Mouse (Mus musculus) megakaryocyte, embryonic 14.5 days (primary cell): Measurements from ENCODE around the gene Mrpl14.

Experiments used
- FLI1 ChIP-seq: IDR thresholded peaks from 2 replicates; pipeline ENCODE4 v1.6.1; 2012; ENCODE audit warnings: low read length, inconsistent platforms, mixed read lengths
- GATA1 ChIP-seq: IDR thresholded peaks from 3 replicates; pipeline ENCODE4 v1.6.1; 2012; ENCODE audit warnings: mixed read lengths, low read length, inconsistent platforms, borderline replicate concordance

DNA sequence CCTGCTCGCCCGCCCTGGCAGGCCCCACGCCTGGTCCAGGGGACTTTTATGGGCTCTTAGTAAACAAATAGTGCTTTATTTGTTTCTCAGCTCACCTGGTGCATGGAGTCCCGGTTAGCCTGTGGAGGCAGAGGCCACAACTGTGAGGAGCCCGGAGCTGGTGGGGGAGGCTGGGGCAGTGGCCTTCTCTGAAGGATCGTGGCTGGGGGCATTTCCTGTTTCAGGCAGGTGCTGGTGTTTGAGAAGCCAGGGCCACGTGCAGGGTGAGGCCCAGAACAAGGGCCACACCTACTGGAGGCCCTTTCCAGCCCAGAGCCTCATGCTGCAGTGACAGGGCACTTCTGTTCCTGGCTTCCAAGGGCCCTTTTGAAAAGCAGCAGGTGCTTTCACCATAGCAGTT lies 40.1 kb downstream of the Mrpl14 start:
- TF ChIP-seq GATA1 = no peak
- TF ChIP-seq FLI1 = no peak
